Mouse (Mus musculus): ENCODE measurements around the gene Galnt9.

Gene Galnt9

DNA sequence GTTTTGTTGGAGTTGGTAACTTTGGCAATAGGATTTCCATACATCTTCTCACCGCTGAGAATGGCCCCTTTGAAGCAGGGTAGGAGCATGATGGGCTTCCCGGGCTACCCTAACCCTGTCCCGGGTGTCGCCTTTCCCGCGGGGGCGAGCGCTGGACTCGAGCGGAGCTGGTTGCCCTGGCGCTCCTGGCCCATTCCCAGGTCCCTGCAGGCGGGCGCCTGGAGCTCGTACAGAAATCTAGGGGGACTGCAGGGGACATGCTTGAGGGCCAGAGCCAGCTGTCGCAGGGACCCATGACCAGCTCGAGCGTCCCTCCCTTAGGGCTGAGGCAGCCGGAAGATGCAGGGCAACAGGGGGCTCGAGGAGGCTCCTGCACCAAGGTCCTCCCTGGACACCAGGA lies 84.0 kb downstream of the Galnt9 start:
- no peak for DNase-seq (ENCODE audit: low read depth, low spot score)

DNA sequence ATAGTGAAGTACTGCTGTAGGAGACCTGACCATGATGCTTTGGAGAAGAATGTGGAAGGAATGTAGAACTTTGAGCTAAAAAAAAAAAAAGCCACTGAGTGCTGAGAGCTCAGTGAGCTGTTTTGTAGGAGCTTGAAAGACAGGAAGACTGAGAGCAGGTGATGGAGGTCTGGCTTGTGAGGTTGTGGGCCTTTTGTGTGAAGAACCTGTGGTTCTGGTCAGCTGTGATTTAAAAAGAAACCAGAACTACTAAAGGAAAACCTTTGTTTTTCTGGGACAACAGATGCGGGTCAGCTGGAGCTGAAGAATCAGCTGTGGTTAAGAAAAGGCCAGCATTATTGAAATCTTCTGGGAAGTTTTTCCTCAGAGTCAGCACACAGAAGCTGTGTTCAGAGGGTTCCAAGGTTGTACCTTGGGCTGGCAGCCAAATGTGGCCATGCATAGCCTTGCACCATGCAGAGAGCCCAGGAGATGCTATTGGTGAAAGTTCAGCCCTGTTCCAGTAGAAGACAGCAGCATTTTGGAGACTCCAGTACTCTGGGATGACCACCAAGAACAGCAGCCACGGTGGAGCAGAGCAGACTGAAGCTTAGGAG lies 85.5 kb downstream of the Galnt9 start:
- DNase-seq (ENCODE audit: low read depth, low spot score), result no peak

DNA sequence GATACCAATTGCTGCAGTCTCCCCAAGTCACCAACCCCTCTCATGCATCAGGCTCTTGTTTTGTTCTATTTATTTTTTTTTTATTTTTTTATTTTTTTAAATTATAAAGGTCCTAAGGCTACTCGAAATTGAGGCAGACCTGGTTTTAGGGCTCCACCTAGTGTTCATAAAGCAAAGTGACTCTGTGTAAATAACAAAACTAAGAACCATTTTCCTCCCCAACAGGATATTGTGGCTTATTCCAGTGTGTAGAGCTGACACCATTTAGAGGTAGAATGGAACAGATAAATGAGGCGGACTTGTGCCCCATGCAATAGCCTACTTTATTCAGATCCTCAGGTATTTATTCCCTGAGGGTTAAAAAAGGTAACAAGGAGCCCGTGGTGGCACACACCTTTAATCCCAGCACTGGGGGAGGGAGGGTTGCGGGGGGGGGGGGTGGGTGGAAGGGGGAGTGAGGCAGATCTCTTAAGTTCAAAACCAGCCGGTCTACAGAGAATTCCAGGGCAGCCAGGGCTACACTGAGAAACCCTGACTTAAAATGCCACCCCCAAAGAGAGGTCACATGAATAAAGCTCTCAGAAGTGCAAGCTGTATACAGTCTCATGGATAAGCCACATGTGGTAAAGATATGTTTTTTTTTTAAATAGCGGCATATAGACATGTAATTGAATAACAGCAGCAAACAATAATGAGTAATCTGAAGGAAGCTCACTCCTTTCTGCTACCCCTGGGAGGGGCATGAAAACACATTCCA lies 92.0 kb downstream of the Galnt9 start:
- DNase-seq (ENCODE audit: low read depth, low spot score), result peak; percentile 25

DNA sequence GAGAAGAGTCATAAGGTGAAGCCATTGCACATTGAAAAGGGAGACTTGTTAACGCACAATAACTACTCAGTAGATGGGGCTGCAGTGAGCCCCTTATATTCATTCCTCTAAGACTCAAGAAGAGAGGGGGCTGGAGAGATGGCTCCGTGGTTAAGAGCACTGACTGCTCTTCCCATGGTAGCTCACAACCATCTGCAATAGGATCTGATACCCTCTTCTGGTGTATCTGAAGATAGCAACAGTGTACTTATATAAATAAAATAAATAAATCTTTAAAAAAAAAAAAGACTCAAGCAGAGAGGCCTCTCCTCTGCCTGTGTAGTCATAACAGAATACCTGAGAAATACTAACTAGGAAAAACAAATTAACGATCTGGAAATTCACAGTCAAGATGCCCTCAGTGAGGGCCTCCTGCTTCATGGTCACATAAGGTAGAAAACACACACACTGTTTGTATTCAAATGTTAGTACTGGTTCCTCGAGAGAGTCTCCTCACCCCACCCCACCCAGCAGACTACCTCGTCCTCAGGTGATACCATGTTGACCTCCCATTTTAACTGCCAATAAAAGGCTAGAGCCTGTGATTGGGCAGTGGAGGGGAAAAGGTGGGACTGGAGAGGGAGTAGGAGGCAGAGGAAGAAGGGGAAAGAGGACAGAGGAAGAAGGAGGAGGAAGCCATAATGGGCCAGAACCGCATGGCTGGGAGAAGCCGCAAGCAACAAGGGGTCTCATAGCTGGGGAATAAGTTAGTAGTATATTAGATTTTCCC lies 94.3 kb downstream of the Galnt9 start:
- peak; percentile 17 for DNase-seq (ENCODE audit: low read depth, low spot score)

DNA sequence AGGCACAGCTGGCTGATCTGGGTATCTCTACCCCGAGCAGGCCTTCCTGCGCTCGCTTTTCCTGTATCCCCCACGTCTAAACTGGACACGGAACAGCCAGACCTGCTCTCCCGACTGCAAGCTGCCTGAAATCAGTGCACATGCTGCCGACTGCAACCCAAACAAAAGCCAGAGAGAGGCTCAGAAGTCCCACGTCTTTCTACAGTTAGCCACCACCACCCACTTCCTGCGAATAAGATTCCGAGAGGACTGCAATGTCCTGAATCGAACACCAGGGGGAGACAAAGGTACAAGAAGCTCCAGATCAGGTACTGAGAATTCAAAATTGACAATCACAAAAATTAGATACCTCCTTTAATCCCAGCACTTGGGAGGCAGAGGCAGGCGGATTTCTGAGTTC lies 95.3 kb downstream of the Galnt9 start:
- DNase-seq (ENCODE audit: low read depth, low spot score), result peak; percentile 88

DNA sequence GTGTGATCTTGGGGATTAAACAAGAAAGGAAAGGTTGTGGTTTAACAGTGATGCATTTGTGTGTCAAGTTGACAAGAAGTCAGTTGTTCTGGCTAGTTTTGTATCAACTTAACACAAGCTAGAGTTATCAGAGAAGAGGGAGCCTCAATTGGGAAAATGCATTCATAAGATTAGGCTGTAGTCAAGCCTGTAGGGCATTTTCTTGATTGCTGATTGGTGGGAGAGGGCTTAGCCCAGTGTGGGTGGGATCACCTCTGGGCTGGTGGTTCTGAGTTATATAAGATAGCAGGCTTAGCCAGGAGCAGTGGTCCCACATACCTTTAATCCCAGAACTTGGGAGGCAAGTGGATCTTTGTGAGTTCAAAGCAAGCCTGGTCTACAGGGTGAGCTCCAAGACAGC lies 102.2 kb downstream of the Galnt9 start:
- DNase-seq (ENCODE audit: low read depth, low spot score), result no peak

DNA sequence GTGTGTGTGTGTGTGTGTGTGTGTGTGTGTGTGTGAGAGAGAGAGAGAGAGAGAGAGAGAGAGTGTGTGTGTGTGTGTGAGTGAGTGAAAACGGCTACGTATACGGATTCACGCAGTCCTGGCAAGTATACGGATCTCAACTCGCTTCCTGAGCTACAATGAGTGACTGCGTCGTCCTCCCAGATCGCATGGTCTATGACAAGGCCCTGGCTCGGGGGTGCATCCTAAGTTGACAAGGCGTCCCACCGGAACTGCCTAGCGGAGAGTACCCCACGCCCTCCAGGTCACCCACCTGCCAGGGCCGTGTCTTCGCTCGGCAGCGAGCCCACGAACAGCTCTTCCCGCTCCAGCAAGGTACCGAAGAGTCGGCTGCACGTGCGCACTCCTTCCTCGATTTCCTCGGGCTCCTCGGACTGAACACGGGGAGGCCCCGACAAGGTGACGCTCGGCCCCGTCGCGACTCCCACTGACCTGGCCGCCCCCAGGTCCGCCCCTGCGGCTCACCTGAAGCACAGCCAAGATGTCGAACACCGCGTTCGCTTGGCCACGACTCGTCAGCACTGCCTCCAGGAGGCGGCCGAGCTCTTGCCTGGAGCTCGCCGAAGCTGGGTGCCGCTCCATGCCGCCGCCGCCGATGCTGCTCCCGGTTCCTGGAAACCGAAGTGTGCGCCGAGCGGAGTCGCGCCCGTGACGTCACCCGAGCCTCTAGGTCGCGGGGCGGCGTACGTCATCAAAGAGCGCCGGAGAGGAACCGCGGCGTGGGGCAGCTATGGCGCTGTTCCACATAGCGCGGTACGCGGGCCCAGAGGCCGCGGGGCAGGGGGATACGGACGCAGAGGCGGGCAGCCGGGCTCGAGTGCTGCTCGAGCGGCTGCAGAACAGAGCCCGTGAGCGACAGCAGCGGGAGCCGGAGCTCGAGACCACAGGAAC lies 108.8 kb downstream of the Galnt9 start, which contains the start of the genes Noc4l and Ddx51:
Noc4l (minus strand) TSS at position 699 of the 930 bp plus-strand sequence.
Ddx51 (plus strand) TSS at position 733 of the 930 bp plus-strand sequence.
- peak; percentile 94 for DNase-seq (ENCODE audit: low read depth, low spot score)

DNA sequence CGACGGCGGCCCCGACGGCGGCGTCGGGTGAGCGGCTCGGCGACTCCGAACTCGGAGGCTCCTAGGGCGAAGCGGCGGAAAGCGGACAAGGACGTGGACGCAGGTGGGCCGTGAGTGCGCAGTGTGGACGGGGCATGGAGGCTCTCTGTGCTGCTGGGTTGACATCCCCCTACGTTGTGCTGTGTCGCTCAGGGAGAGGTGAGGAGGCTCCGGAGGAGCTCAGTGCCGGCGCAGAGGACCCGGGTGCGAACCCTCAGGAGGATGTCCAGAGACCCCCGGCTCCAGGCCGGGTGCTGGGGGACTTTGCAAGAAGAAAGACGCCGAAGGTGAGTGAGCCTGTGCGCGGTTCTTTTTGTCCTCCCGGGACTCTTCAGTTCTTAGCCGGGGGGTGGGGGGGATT lies 109.5 kb downstream of the Galnt9 start:
- no peak for DNase-seq (ENCODE audit: low read depth, low spot score)

DNA sequence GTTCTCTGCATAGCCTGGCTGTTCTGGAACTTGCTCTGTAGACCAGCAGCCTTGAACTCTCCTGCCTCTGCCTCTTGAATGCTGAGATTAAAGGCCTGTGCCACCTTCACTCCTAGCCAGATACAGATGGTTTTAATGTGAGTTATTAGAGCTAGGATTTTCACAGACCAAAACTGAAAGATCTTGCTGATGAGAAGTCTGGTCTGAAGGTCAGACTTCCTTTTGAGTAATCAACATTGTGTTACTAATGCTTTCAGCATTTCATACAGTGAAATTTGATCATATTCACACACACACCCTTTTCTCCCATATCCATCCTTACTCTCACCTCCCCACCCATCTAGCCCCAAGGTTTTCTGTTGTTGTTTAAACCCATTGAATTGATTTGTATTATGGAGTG lies 115.5 kb downstream of the Galnt9 start:
- no peak for DNase-seq (ENCODE audit: low read depth, low spot score)

DNA sequence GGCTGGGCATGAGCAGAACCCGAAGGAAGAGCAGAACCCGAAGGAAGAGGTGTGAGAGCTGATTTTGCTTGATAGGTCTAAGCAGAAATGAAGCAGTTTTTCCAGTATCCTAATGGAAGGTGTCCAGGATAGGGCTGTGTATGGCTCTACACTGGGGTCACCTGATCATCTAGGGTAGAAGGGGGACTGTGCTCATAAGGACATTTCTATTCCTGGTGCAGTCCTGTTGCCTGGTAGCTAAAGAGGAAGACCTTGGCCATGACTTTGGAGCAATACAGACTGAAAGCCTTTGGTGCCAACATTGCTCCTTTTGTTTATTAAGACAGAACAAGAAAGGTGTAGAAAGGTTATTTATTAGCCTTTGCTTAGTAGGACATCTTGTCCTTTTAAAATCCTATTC lies 119.9 kb downstream of the Galnt9 start:
- no peak for DNase-seq (ENCODE audit: low read depth, low spot score)

DNA sequence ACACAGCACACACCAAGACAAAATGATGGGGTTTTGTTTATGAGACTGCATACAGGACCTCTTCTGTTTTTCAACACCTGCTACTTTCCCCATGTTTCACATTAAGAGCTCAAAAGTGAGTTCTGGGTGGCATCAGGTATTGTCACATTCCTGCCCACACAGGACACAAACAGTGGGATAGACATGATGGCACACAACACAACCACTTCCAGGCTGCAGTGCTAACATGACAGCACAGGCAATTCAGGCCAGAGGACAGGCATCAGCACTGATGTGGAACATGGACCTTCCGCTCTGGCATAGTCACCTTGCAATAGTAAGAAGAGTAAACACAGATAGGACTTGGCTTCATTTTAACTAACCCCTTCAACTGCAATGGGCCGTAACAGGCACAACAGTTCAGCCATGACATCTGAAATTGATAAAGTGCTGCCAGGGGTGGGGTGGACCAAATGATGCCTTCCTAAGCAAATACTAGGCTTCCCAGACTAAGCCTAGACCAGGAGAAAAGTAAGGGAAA lies 120.7 kb downstream of the Galnt9 start:
- DNase-seq (ENCODE audit: low read depth, low spot score), result no peak

DNA sequence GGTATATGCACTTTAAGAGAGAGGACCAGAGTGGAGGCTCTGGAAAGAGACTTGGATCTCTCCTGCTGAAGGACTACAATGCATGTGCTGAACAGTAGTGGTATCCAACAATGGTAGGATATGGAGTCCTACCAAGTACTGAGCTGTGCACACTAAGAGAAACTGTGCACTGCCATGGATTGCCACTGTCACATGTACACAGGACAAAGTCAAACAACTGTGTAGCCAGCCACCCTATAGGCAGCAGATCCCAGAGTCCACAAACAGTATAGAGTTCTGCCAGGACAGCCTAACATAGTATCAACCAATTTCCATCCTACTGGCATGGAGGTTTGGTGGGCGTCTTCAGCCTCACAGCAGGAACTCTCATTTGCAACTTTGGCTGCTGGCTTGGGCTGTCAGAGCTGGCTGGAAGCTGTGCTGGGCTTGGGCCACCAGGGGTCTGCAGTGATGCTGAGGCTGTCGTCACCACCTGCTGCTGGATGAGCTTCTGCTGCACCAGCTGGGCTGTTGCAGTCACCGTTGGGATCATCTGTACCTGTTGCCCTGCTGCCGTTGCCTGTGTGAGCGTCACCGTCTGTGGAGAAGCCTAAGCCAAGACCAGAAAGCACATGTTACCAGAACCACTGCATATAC lies 121.4 kb downstream of the Galnt9 start:
- DNase-seq (ENCODE audit: low read depth, low spot score), result peak; percentile 52
